Mouse (Mus musculus) liver, adult 2 months (tissue): ENCODE measurements around the gene Pcbp2.

Experiments used
- CTCF ChIP-seq: fragments of 200-500 bp; IDR thresholded peaks from 2 replicates; pipeline ENCODE4 v1.5.1; 2011; ENCODE audit warnings: low read depth, low read length, control low read depth
- POLR2A ChIP-seq: fragments of 200-500 bp; IDR thresholded peaks from 2 replicates; pipeline ENCODE4 v1.6.1; 2011; ENCODE audit warnings: low read length, control low read depth; ENCODE audit not compliant: insufficient read depth; ENCODE audit errors: extremely low read depth

DNA sequence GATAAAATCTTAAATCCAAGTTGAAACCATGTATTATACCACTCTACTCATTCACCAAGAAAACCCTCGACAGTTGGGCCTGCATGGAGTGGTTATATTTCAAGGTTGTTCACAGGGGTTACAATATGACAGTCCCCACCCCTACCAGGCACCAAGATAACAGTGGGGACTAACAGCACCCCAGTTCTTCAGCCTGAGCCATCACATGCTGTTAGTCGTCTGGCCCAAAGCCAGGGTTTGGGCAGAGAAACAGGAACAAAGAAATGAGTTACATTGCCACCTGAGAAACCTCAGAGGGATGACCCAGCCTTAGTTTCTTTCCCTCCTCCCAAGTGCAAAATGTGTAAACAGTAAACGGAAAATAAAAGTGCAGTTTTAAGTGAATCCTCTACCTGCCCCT is 29.0 kb downstream of the Pcbp2 start:
- no peak for TF ChIP-seq CTCF
- TF ChIP-seq POLR2A = no peak
